Mouse (Mus musculus) lung, adult 2 months (tissue): ENCODE measurements at regions not wholly inside any gene's neighbourhood (a gene's known extent, or its start where the extent isn't known, plus 50 kb on each side); places are given as distances from the start of the nearest gene placed in this dataset.

Experiments used
- CTCF ChIP-seq: fragments of 200-500 bp; IDR thresholded peaks from 2 replicates; pipeline ENCODE4 v1.5.1; 2011; ENCODE audit warnings: mild to moderate bottlenecking, low read length, control low read depth; ENCODE audit not compliant: insufficient read depth
- POLR2A ChIP-seq: fragments of 200-500 bp; IDR thresholded peaks from 2 replicates; pipeline ENCODE4 v1.6.1; 2011; ENCODE audit warnings: low read depth, mild to moderate bottlenecking, control low read depth, low read length, borderline replicate concordance; ENCODE audit errors: extremely low read depth

DNA sequence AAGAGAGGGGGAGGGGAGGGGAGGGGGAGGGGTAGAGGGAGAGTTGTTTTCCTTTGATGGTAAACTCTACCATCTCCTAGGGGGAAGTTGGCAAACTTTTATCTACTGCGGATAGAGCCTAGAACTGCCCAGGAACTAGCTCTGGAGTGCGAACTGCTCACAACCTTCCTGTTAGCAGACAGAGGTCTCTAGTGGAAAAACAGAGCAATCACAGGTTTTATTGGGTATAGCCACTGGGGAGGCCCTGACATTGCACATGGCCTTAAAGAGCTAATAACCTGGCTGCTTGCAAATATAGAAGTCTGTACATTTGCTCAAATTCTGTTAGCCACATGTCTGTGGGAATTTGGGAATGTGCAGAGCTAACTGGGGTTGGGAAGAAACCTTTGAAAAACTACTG, 388.1 kb upstream of the Actbl2 start:
- TF ChIP-seq POLR2A, result no peak
- TF ChIP-seq CTCF, result 0 out of 2 replicates have a peak, but pooled peaks have one; percentile 3
